21 mouse cellular contexts compared by ENCODE assay signal in the genomic region with DNA sequence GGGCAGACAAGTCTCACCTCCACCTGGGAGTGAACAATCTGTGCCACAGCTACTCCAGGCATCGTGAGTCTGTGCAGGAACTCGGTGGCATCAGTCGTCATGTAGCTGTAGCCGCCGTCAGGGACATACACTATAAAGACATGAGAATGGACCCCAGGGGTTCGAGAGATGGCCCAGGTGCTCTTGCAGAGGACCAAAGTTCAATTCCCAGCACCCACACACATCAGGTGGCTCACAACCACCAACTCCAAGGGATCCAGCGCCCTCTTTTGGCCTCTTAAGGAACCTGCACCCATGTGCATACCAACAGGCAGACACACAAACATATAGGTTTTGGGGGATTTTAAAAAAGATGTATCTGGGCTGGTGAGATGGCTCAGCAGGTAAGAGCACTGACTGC. TPM values are rescaled to one million over a fixed set of nuclear protein-coding genes. Genes with fewer than 3 reads are reported as not detected.
A peak's percentile ranks its signal among the peaks of the same experiment; 100 is the strongest.
DNase-seq lines count a peak whose midpoint lies in the region; ATAC-seq and TF ChIP-seq lines count a peak whose summit lies in the region.
"Had no signal": no experiment of that assay in that cellular context is flagged by ENCODE, and none has a peak within 500 bp of the region (broad histone marks: within the 10 kb centered on the region; RNA-seq: fewer than 3 reads in every experiment).

No protein-coding gene starts in this region.

- H3K4me1 ChIP-seq in kidney, adult 2 months (ENCODE audit: control insufficient read depth, insufficient read depth, low read length), result no peaks in the 10 kb centered on the region
- H3K4me1 ChIP-seq in liver, postnatal 0 days (ENCODE audit: insufficient read depth), result peaks cover 4% of the 10 kb centered on the region; the same call in 1 of the 2 replicates
- H3K4me1 ChIP-seq: embryonic facial prominence, embryonic 15.5 days; forebrain, embryonic 10.5 days; hindbrain, embryonic 15.5 days had no signal

- H3K36me3 ChIP-seq in kidney, adult 2 months (ENCODE audit: control insufficient read depth, insufficient read depth, low read length), result peaks cover 1% of the 10 kb centered on the region
- H3K36me3 ChIP-seq in liver, postnatal 0 days (replicated peaks; ENCODE audit: insufficient read depth, low read length), result 0 out of 2 replicates have a peak, but pooled peaks cover 5% of the 10 kb centered on the region
- H3K36me3 ChIP-seq: hindbrain, embryonic 15.5 days had no signal

- no peak for ATAC-seq in liver, postnatal 0 days
- ATAC-seq: activated CD4-positive, CD25-positive, alpha-beta regulatory T cell, adult 4 months; forebrain, embryonic 14.5 days; intestine, embryonic 16.5 days had no signal

- no peak overlapping the region for H3K27ac ChIP-seq in kidney, adult 2 months (ENCODE audit: insufficient read depth, low read depth, low read length)
- no peak overlapping the region for H3K27ac ChIP-seq in liver, postnatal 0 days (ENCODE audit: low read depth)
- H3K27ac ChIP-seq: embryonic facial prominence, embryonic 15.5 days; forebrain, embryonic 10.5 days; gastrocnemius, adult 2 months; heart, embryonic 13.5 days; hindbrain, embryonic 15.5 days had no signal

- TF ChIP-seq POLR2A in kidney, adult 2 months (IDR thresholded peaks at IDR 0.05; ENCODE audit: low read depth, low read length), result no peak

- H3K27me3 ChIP-seq in kidney, adult 2 months (replicated peaks; ENCODE audit: control insufficient read depth, insufficient read depth, low read length), result no peaks in the 10 kb centered on the region
- H3K27me3 ChIP-seq in liver, postnatal 0 days (ENCODE audit: insufficient read depth, low read length), result no peaks in the 10 kb centered on the region
- H3K27me3 ChIP-seq: embryonic facial prominence, embryonic 15.5 days; heart, embryonic 13.5 days; hindbrain, embryonic 15.5 days had no signal

- DNase-seq in kidney, adult 2 months, result no peak
- no peak for DNase-seq in kidney, adult 18-20 months
- no peak for DNase-seq in liver, postnatal 0 days
- no peak for DNase-seq in liver
- peak; percentile 36 for DNase-seq in ES-CJ7 (ENCODE audit: low read depth, low spot score)
- DNase-seq in ZHBTc4 (ENCODE audit: low read depth, low spot score), result peak; percentile 48
- DNase-seq in Muller cell, postnatal 12 days (ENCODE audit: inconsistent ontology term), result no peak
- DNase-seq: adrenal gland, postnatal 14 days; cerebellum, postnatal 14 days; embryo, embryonic 11 days; gastrocnemius, adult 2 months; gastrocnemius, postnatal 25 days; heart, postnatal 36 days had no signal

- 90% methylated on average over 7 of the region's 7 CpGs for WGBS in kidney, adult 2 months
- 88% methylated on average over 7 of the region's 7 CpGs for WGBS in liver, postnatal 0 days (ENCODE audit: insufficient replicate concordance)

- TF ChIP-seq CTCF in kidney, adult 2 months (conservative IDR thresholded peaks at IDR 0.05; ENCODE audit: insufficient read depth, insufficient read length, low read depth, low read length), result 0 out of 2 replicates have a peak, but pooled peaks have one; percentile 5
- 0 out of 2 replicates have a peak, but pooled peaks have one; percentile 8 for TF ChIP-seq CTCF in liver, postnatal 0 days (IDR thresholded peaks at IDR 0.05; ENCODE audit: low read depth)

- H3K9me3 ChIP-seq in liver, postnatal 0 days (ENCODE audit: low read length), result no peaks in the 10 kb centered on the region
- H3K9me3 ChIP-seq: embryonic facial prominence, embryonic 15.5 days; forebrain, embryonic 10.5 days; heart, embryonic 13.5 days; hindbrain, embryonic 15.5 days had no signal

- H3K4me2 ChIP-seq in liver, postnatal 0 days (ENCODE audit: low read depth, low read length), result no peak overlapping the region
- H3K4me2 ChIP-seq: embryonic facial prominence, embryonic 15.5 days; heart, embryonic 13.5 days; hindbrain, embryonic 15.5 days had no signal

- no peak overlapping the region for H3K9ac ChIP-seq in liver, postnatal 0 days (replicated peaks)
- H3K9ac ChIP-seq: embryonic facial prominence, embryonic 15.5 days; heart, embryonic 13.5 days; hindbrain, embryonic 15.5 days had no signal

- TF ChIP-seq EP300 in liver, postnatal 0 days (IDR thresholded peaks at IDR 0.05; ENCODE audit: low read depth), result no peak

- no peak overlapping the region for H3K4me3 ChIP-seq in kidney, adult 2 months (ENCODE audit: insufficient read depth, low read depth, low read length)
- no peak overlapping the region for H3K4me3 ChIP-seq in liver, postnatal 0 days (ENCODE audit: low read depth, low read length)
- H3K4me3 ChIP-seq: embryonic facial prominence, embryonic 15.5 days; erythroblast, embryonic 14.5 days; forebrain, embryonic 10.5 days; gastrocnemius, adult 2 months; heart, embryonic 13.5 days; hindbrain, embryonic 15.5 days had no signal

RNA-seq across cellular contexts. Expression of gene Fuk, which starts 10.2 kb away (rescaled TPM):
- 17.9 and 21.3 TPM in 2 replicates for polyA plus RNA-seq in kidney, adult 2 months (2012; rRNA removed)
- polyA plus RNA-seq in liver, postnatal 0 days (2015; fragmentation: Nextera tagmentation; extraction: Ambion mirVana), result 1.9 and 2.2 TPM in 2 replicates

RNA-seq across cellular contexts. Expression of gene St3gal2, which starts 27.7 kb away (rescaled TPM):
- polyA plus RNA-seq in kidney, adult 2 months (2012; rRNA removed), result 27.3 and 28.6 TPM in 2 replicates
- polyA plus RNA-seq in liver, postnatal 0 days (2015; fragmentation: Nextera tagmentation; extraction: Ambion mirVana), result 8.1 and 10.1 TPM in 2 replicates

RNA-seq across cellular contexts. Expression of gene Sf3b3, which starts 45.5 kb away (rescaled TPM):
- 22.6 and 25.9 TPM in 2 replicates for polyA plus RNA-seq in kidney, adult 2 months (2012; rRNA removed)
- polyA plus RNA-seq in liver, postnatal 0 days (2015; fragmentation: Nextera tagmentation; extraction: Ambion mirVana), result 24.9 and 31.2 TPM in 2 replicates

RNA-seq across cellular contexts. Expression of gene Cog4, which starts 45.6 kb away (rescaled TPM):
- polyA plus RNA-seq in kidney, adult 2 months (2012; rRNA removed), result 40.1 and 42.9 TPM in 2 replicates
- polyA plus RNA-seq in liver, postnatal 0 days (2015; fragmentation: Nextera tagmentation; extraction: Ambion mirVana), result 22.5 and 22.7 TPM in 2 replicates

Comparison
In these comparisons a context has a peak if more than half of its experiments do, and no peak if none do; other contexts are left out.
1. DNase-seq: peak in ES-CJ7 (single experiment) and ZHBTc4 (single experiment); none in kidney, adult 2 months (single experiment), kidney, adult 18-20 months (single experiment), liver, postnatal 0 days (single experiment), liver (single experiment) and Muller cell, postnatal 12 days (single experiment).